Mouse (Mus musculus): ENCODE data around the gene Esrrg. TPM values are rescaled to one million over a fixed set of nuclear protein-coding genes. Genes with fewer than 3 reads are reported as not detected.

The Esrrg gene
- polyA plus RNA-seq, 1 experiment = not detected

DNA sequence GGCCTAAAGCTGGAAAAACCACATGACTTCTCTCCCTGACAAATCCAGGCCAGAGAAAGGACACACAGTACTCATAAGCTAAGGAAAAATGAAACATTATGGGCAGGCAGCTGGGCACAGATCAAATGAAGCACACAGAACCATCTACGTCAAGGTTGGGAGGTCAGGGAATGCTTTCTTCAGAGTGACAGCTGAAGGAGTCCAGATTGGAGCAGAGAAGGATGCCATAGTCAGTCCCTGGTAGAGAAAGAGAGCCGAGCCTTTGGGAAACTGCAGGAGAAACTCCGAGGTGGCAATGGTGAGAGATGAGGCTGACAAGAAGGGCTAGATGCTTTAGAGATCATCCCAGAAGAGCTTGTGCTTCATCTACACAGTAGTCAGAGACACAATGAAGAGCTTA lies 485.1 kb downstream of the Esrrg start:
- Histone ChIP-seq H3K27me3 (ENCODE audit: control insufficient read depth, insufficient read depth, insufficient read length) (no peaks in the 10 kb centered on the region), H3K36me3 (ENCODE audit: control insufficient read depth, insufficient read depth) (no peaks in the 10 kb centered on the region)
- no peak for TF ChIP-seq MYOD1 (IDR thresholded peaks at IDR 0.05; ENCODE audit: control insufficient read depth, insufficient read length, low read depth)
- no peak for TF ChIP-seq USF1 (IDR thresholded peaks at IDR 0.05; ENCODE audit: low read depth)
- no peak for TF ChIP-seq CEBPB (IDR thresholded peaks at IDR 0.05; ENCODE audit: low read depth)
- no peak for TF ChIP-seq CTCF (IDR thresholded peaks at IDR 0.05; ENCODE audit: control insufficient read depth, insufficient read depth, insufficient read length)
- TF ChIP-seq MAX (IDR thresholded peaks at IDR 0.05) = no peak
- TF ChIP-seq MYOG (IDR thresholded peaks at IDR 0.05; ENCODE audit: control insufficient read depth, extremely low read depth, insufficient read length) = no peak
- TF ChIP-seq FOSL1 (IDR thresholded peaks at IDR 0.05; ENCODE audit: insufficient read depth, low read length, poor library complexity, severe bottlenecking) = no peak

DNA sequence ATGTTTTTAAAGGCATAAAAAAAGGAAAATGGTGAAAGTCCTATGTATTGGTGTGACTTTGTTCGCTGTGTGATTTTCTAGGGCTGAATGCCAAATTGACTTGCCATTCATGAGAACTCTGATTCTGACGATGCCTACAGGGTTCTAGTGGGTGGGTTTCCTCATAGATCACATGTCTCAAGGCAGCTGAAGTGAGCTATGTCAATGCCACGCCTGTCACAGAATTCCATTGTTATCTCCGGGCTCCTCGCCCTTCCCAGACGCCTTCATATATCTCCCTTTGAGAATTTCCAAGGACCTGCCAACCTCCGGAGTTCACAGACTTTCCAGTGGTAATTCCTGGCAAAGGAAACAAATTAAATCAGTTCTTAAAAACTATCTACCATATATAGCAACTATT lies 493.2 kb downstream of the Esrrg start:
- Histone ChIP-seq H3K79me3 (ENCODE audit: low read depth) (no peaks in the 10 kb centered on the region), H3K4me3 (ENCODE audit: insufficient read depth, poor library complexity, severe bottlenecking) (no peak overlapping the region), H3ac (ENCODE audit: control insufficient read depth, insufficient read length, low read depth) (no peak overlapping the region), H3K27me3 (ENCODE audit: control insufficient read depth, insufficient read depth, insufficient read length) (no peaks in the 10 kb centered on the region), H3K36me3 (ENCODE audit: control insufficient read depth, insufficient read depth) (no peaks in the 10 kb centered on the region), H3K79me2 (ENCODE audit: control insufficient read depth, insufficient read depth) (no peaks in the 10 kb centered on the region)
- no peak for TF ChIP-seq CTCF (IDR thresholded peaks at IDR 0.05; ENCODE audit: control insufficient read depth, insufficient read depth, insufficient read length)
- no peak for TF ChIP-seq MYOD1 (IDR thresholded peaks at IDR 0.05; ENCODE audit: control insufficient read depth, insufficient read length, low read depth)
- no peak for TF ChIP-seq FOSL1 (IDR thresholded peaks at IDR 0.05; ENCODE audit: insufficient read depth, low read length, poor library complexity, severe bottlenecking)
- no peak for TF ChIP-seq MAX (IDR thresholded peaks at IDR 0.05)
- no peak for TF ChIP-seq MYOG (IDR thresholded peaks at IDR 0.05; ENCODE audit: control insufficient read depth, extremely low read depth, insufficient read length)
- TF ChIP-seq USF1 (IDR thresholded peaks at IDR 0.05; ENCODE audit: low read depth) = no peak
- no peak for TF ChIP-seq CEBPB (IDR thresholded peaks at IDR 0.05; ENCODE audit: low read depth)

More for the DNA sequence above, 485.1 kb downstream of the Esrrg start:
- no peaks in the 10 kb centered on the region for H3K79me3 ChIP-seq (ENCODE audit: low read depth)
- no peaks in the 10 kb centered on the region for H3K79me2 ChIP-seq (ENCODE audit: control insufficient read depth, insufficient read depth)
- no peak overlapping the region for H3K4me3 ChIP-seq (ENCODE audit: insufficient read depth, poor library complexity, severe bottlenecking)
- H3ac ChIP-seq (ENCODE audit: control insufficient read depth, insufficient read length, low read depth) = no peak overlapping the region

DNA sequence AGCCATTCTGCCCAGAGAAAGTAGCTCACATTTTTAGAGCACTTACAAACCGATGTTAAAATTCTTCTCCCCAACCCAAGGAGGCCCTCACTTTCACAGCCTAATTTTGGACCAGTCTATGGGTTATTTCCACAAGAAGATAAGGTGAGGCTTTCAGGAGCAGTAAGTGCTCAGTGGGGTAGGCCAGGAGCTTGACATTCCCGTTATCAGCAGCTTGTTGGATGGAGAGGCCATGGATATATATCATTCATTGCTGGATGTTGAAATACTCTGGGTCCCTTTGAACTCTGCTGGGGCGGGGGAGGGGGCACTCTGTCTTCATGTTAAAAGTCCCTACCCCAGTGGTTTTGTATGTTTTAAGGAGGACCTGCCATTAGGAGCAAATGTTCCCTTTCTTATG lies 494.6 kb downstream of the Esrrg start:
- H3ac ChIP-seq (ENCODE audit: control insufficient read depth, insufficient read length, low read depth) = no peak overlapping the region
- no peak for TF ChIP-seq MYOG (IDR thresholded peaks at IDR 0.05; ENCODE audit: control insufficient read depth, extremely low read depth, insufficient read length)
- TF ChIP-seq MYOD1 (IDR thresholded peaks at IDR 0.05; ENCODE audit: control insufficient read depth, insufficient read length, low read depth) = no peak
- TF ChIP-seq FOSL1 (IDR thresholded peaks at IDR 0.05; ENCODE audit: insufficient read depth, low read length, poor library complexity, severe bottlenecking) = no peak
- H3K79me3 ChIP-seq (ENCODE audit: low read depth) = no peaks in the 10 kb centered on the region
- H3K36me3 ChIP-seq (ENCODE audit: control insufficient read depth, insufficient read depth) = no peaks in the 10 kb centered on the region
- H3K27me3 ChIP-seq (ENCODE audit: control insufficient read depth, insufficient read depth, insufficient read length) = no peaks in the 10 kb centered on the region
- H3K79me2 ChIP-seq (ENCODE audit: control insufficient read depth, insufficient read depth) = no peaks in the 10 kb centered on the region
- H3K4me3 ChIP-seq (ENCODE audit: insufficient read depth, poor library complexity, severe bottlenecking) = no peak overlapping the region

DNA sequence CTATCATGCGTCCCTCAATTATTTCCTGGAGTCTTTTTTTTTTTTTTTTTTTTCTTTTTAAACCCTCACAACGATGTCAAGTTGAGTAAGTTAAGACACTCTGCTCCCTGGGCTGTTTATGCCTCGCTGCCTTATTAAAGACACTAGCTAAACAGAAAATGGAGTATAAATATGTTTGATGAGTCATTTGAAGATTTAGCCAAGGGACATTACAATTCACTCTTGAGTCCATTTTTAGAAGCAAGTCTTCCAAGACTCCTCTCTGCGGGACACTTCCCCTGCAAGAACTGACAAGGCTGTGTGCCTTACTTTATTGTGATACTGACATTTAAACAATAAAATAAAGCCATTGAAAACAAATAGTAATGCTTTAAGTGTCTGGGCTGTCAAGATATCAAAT lies 496.9 kb downstream of the Esrrg start:
- no peak overlapping the region for H3K4me3 ChIP-seq (ENCODE audit: insufficient read depth, poor library complexity, severe bottlenecking)
- H3K27me3 ChIP-seq (ENCODE audit: control insufficient read depth, insufficient read depth, insufficient read length) = no peaks in the 10 kb centered on the region
- H3K79me3 ChIP-seq (ENCODE audit: low read depth) = no peaks in the 10 kb centered on the region
- H3K79me2 ChIP-seq (ENCODE audit: control insufficient read depth, insufficient read depth) = no peaks in the 10 kb centered on the region
- H3K36me3 ChIP-seq (ENCODE audit: control insufficient read depth, insufficient read depth) = no peaks in the 10 kb centered on the region
- no peak overlapping the region for H3ac ChIP-seq (ENCODE audit: control insufficient read depth, insufficient read length, low read depth)
- no peak for TF ChIP-seq MYOD1 (IDR thresholded peaks at IDR 0.05; ENCODE audit: control insufficient read depth, insufficient read length, low read depth)
- no peak for TF ChIP-seq FOSL1 (IDR thresholded peaks at IDR 0.05; ENCODE audit: insufficient read depth, low read length, poor library complexity, severe bottlenecking)
- no peak for TF ChIP-seq CEBPB (IDR thresholded peaks at IDR 0.05; ENCODE audit: low read depth)
- no peak for TF ChIP-seq USF1 (IDR thresholded peaks at IDR 0.05; ENCODE audit: low read depth)
- no peak for TF ChIP-seq MAX (IDR thresholded peaks at IDR 0.05)
- TF ChIP-seq CTCF (IDR thresholded peaks at IDR 0.05; ENCODE audit: control insufficient read depth, insufficient read depth, insufficient read length) = no peak
- TF ChIP-seq MYOG (IDR thresholded peaks at IDR 0.05; ENCODE audit: control insufficient read depth, extremely low read depth, insufficient read length) = no peak

DNA sequence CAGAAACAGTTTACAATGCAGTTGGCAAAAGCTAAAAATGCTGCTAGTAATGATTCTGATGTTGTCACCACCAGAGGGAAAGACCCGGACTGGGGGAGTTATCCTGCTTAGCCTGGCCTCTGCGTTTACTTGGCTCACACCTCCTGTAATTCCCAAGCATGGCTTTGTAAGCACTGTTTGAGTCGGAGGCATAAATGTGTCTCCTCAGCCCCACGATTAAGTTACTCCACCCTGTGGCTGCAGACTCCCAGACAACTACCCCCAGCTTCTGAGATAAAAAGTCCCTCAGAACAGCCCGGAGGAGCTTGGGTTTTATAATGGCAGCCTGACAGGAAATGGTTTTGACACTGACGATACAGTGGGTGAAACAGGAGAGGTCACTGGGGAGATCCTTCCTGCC lies 499.4 kb downstream of the Esrrg start:
- Histone ChIP-seq H3K4me3 (ENCODE audit: insufficient read depth, poor library complexity, severe bottlenecking) (no peak overlapping the region), H3K27me3 (ENCODE audit: control insufficient read depth, insufficient read depth, insufficient read length) (no peaks in the 10 kb centered on the region), H3K79me3 (ENCODE audit: low read depth) (no peaks in the 10 kb centered on the region), H3ac (ENCODE audit: control insufficient read depth, insufficient read length, low read depth) (no peak overlapping the region), H3K36me3 (ENCODE audit: control insufficient read depth, insufficient read depth) (no peaks in the 10 kb centered on the region), H3K79me2 (ENCODE audit: control insufficient read depth, insufficient read depth) (no peaks in the 10 kb centered on the region)
- TF ChIP-seq CEBPB (IDR thresholded peaks at IDR 0.05; ENCODE audit: low read depth) (no peak), MYOD1 (IDR thresholded peaks at IDR 0.05; ENCODE audit: control insufficient read depth, insufficient read length, low read depth) (no peak), FOSL1 (IDR thresholded peaks at IDR 0.05; ENCODE audit: insufficient read depth, low read length, poor library complexity, severe bottlenecking) (no peak), MYOG (IDR thresholded peaks at IDR 0.05; ENCODE audit: control insufficient read depth, extremely low read depth, insufficient read length) (no peak), CTCF (IDR thresholded peaks at IDR 0.05; ENCODE audit: control insufficient read depth, insufficient read depth, insufficient read length) (no peak), USF1 (IDR thresholded peaks at IDR 0.05; ENCODE audit: low read depth) (no peak), MAX (IDR thresholded peaks at IDR 0.05) (no peak)

DNA sequence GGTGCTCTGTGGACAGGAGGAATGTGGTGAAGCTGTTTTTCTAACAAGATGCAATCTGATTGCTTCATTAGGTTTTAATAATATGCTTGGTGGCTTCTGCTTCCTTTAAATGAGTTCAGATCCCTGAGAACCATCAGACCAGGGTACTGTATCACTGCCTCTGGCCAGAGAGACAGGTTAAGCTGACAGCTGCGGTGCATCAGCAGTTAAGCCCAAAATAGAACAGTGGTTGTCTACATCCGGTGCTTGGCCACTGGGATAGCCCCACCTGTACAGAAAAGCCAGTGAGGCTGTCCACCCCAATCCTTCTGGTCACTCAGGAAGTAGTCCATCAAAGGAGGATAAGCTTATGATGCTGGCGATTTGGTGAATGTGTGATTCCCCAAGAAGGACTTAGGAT lies 503.0 kb downstream of the Esrrg start:
- no peaks in the 10 kb centered on the region for H3K36me3 ChIP-seq (ENCODE audit: control insufficient read depth, insufficient read depth)
- no peaks in the 10 kb centered on the region for H3K79me3 ChIP-seq (ENCODE audit: low read depth)
- no peak for TF ChIP-seq CTCF (IDR thresholded peaks at IDR 0.05; ENCODE audit: control insufficient read depth, insufficient read depth, insufficient read length)
- no peak for TF ChIP-seq MAX (IDR thresholded peaks at IDR 0.05)
- TF ChIP-seq FOSL1 (IDR thresholded peaks at IDR 0.05; ENCODE audit: insufficient read depth, low read length, poor library complexity, severe bottlenecking) = no peak
- no peaks in the 10 kb centered on the region for H3K79me2 ChIP-seq (ENCODE audit: control insufficient read depth, insufficient read depth)
- H3ac ChIP-seq (ENCODE audit: control insufficient read depth, insufficient read length, low read depth) = no peak overlapping the region
- H3K27me3 ChIP-seq (ENCODE audit: control insufficient read depth, insufficient read depth, insufficient read length) = no peaks in the 10 kb centered on the region
- H3K4me3 ChIP-seq (ENCODE audit: insufficient read depth, poor library complexity, severe bottlenecking) = no peak overlapping the region

All from C2C12 (cell line).